Mouse (Mus musculus): Measurements from ENCODE around the gene Bcas2. TPM values are rescaled to one million over a fixed set of nuclear protein-coding genes. Genes with fewer than 3 reads are reported as not detected.
"Not testable (repeated sequence)": the region's sequence is repeated elsewhere in the genome, so short reads cannot be mapped to it uniquely, and the experiment has no call there.

Bcas2 gene
- polyA plus RNA-seq, 1 experiment from 2014 or later: 190 TPM

DNA sequence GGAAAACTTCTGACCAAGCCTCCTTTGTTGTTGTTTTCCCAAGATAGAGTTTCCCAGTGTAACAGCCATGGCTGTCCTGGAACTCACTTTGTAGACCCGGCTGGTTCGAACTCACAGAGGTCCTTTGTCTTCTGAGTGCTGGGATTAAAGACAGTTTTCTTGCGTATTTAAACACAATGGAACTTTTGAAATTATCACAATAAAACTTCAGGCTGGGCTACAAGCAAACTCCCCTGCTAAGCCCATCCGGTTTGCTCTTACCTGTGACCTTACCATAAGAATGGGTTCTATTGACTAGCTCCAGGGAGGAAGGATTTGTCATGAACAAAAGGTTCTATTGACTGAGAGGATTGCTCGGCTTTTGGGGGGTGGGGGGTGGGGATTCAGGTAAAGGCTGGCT, 36.3 kb downstream of the Bcas2 start:
- WGBS: 35% methylated on average over 5 of the region's 5 CpGs
- Histone ChIP-seq H3K27me3 (ENCODE audit: control insufficient read depth, insufficient read depth, low read length) (no peaks in the 10 kb centered on the region), H3K36me3 (replicated peaks; ENCODE audit: control insufficient read depth, insufficient read depth) (no peaks in the 10 kb centered on the region), H3K4me2 (replicated peaks) (no peak overlapping the region), H3K9me3 (ENCODE audit: control insufficient read depth, low read length) (no peaks in the 10 kb centered on the region), H3K4me1 (replicated peaks; ENCODE audit: control insufficient read depth, insufficient read depth, low read length) (no peaks in the 10 kb centered on the region), H3K4me3 (replicated peaks; ENCODE audit: low read length) (no peak overlapping the region), H3K9ac (no peak overlapping the region), H3K27ac (no peak overlapping the region)
- ATAC-seq (ENCODE audit: low FRiP score) (no peak), DNase-seq (ENCODE audit: low spot score) (no peak)

DNA sequence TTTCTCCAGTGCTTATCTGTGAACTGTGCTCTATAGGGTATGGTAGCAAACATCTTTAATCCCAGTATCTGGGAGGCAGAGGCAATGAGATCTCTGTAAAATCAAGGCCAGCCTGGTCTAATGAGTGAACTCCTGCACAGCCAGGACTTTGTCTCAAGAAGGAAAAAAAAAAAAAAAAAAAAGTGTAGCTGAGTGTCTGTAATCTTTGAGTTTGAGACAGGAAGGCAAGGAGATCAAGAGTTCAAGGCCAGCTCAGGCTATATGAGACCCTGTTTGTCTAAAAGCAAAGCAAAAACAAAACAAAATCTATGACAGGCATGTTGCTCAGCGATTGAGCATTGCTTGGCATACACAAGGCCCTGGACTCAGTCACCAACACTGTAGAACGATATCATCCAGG, 36.8 kb downstream of the Bcas2 start:
- no peak overlapping the region for H3K4me3 ChIP-seq (replicated peaks; ENCODE audit: low read length)
- 75% methylated on average over 2 of the region's 2 CpGs for WGBS
- H3K9ac ChIP-seq: no peak overlapping the region
- H3K4me1 ChIP-seq (replicated peaks; ENCODE audit: control insufficient read depth, insufficient read depth, low read length): no peaks in the 10 kb centered on the region
- no peaks in the 10 kb centered on the region for H3K9me3 ChIP-seq (ENCODE audit: control insufficient read depth, low read length)
- DNase-seq (ENCODE audit: low spot score) (no peak), ATAC-seq (ENCODE audit: low FRiP score) (no peak)
- no peaks in the 10 kb centered on the region for H3K27me3 ChIP-seq (ENCODE audit: control insufficient read depth, insufficient read depth, low read length)
- no peak overlapping the region for H3K27ac ChIP-seq
- H3K4me2 ChIP-seq (replicated peaks): no peak overlapping the region
- H3K36me3 ChIP-seq (replicated peaks; ENCODE audit: control insufficient read depth, insufficient read depth): no peaks in the 10 kb centered on the region

DNA sequence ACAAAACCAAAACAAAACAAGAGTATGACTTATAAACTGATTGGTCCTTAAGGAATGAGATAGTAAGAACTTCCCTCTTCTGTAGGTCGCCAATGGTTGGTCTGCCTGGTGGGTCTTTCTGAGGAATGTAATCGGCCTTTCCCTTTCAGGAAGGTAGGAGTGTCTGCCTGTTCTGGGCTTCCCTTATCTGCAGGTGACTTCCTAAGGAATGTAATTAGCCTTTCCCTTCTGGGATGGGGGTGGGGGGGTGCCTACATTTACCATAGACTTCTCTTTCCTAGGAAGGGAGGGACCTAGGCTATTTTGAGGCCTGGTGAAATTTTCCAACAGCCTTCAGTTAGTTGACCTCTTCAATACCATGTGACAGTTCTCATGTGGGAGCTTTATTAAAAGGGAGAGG, 39.6 kb downstream of the Bcas2 start:
- H3K9ac ChIP-seq: no peak overlapping the region
- H3K36me3 ChIP-seq (replicated peaks; ENCODE audit: control insufficient read depth, insufficient read depth): no peaks in the 10 kb centered on the region
- no peak for ATAC-seq (ENCODE audit: low FRiP score)
- no peak overlapping the region for H3K27ac ChIP-seq
- WGBS: 98% methylated on average over 2 of the region's 2 CpGs
- no peaks in the 10 kb centered on the region for H3K9me3 ChIP-seq (ENCODE audit: control insufficient read depth, low read length)
- DNase-seq (ENCODE audit: low spot score): no peak
- no peaks in the 10 kb centered on the region for H3K27me3 ChIP-seq (ENCODE audit: control insufficient read depth, insufficient read depth, low read length)
- H3K4me3 ChIP-seq (replicated peaks; ENCODE audit: low read length): no peak overlapping the region
- H3K4me2 ChIP-seq (replicated peaks): no peak overlapping the region
- H3K4me1 ChIP-seq (replicated peaks; ENCODE audit: control insufficient read depth, insufficient read depth, low read length): no peaks in the 10 kb centered on the region

DNA sequence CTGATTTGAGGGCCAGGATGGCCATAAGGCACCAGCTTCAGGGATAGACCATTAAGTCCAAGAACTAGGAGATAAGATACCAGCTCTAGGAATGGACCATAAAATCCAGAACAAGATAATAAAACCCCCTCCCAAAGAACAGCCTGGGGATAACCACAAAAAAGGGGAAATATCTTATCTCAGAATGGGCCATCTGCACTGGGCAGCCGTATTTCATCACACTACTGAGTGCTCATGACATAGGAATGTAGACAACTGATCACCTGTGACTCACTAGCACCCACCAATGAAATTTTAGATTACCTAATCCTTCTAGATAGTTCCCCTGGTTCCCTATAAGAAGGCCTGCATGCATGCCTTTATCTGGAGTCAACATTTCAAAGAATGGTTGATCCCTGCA, 40.7 kb downstream of the Bcas2 start:
- H3K9ac ChIP-seq: no peak overlapping the region
- H3K27me3 ChIP-seq (ENCODE audit: control insufficient read depth, insufficient read depth, low read length): no peaks in the 10 kb centered on the region
- no peak overlapping the region for H3K27ac ChIP-seq
- ATAC-seq (ENCODE audit: low FRiP score) (no peak), DNase-seq (ENCODE audit: low spot score) (no peak)
- H3K4me3 ChIP-seq (replicated peaks; ENCODE audit: low read length): no peak overlapping the region
- no peak overlapping the region for H3K4me2 ChIP-seq (replicated peaks)
- H3K4me1 ChIP-seq (replicated peaks; ENCODE audit: control insufficient read depth, insufficient read depth, low read length): no peaks in the 10 kb centered on the region
- no peaks in the 10 kb centered on the region for H3K9me3 ChIP-seq (ENCODE audit: control insufficient read depth, low read length)
- no peaks in the 10 kb centered on the region for H3K36me3 ChIP-seq (replicated peaks; ENCODE audit: control insufficient read depth, insufficient read depth)
- WGBS: 100% methylated on average over 1 of the region's 1 CpGs

DNA sequence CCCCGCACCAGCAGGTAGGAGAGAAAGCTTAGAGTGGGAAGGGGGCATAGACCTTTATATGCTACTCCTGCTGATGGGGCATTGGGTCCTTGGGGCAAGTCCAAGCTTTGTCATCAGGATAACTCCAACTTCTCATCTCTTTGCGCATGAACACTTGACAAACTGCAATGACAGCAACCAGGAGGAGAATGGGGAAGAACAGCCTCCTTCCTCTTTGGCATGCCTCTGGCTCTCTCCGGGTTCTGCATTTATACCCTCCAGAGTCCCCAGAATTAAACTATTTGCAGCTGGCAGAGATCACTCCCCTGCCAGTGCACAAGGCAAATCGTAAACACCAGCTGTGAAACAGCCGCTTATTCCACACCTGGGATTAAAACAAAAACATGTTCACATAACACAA, 42.1 kb downstream of the Bcas2 start:
- H3K4me2 ChIP-seq (replicated peaks): no peak overlapping the region
- no peak for ATAC-seq (ENCODE audit: low FRiP score)
- DNase-seq (ENCODE audit: low spot score): no peak
- H3K4me3 ChIP-seq (replicated peaks; ENCODE audit: low read length): no peak overlapping the region
- no peak overlapping the region for H3K9ac ChIP-seq
- no peaks in the 10 kb centered on the region for H3K27me3 ChIP-seq (ENCODE audit: control insufficient read depth, insufficient read depth, low read length)
- no peaks in the 10 kb centered on the region for H3K36me3 ChIP-seq (replicated peaks; ENCODE audit: control insufficient read depth, insufficient read depth)
- 76% methylated on average over 5 of the region's 5 CpGs for WGBS
- H3K27ac ChIP-seq: no peak overlapping the region
- H3K4me1 ChIP-seq (replicated peaks; ENCODE audit: control insufficient read depth, insufficient read depth, low read length): no peaks in the 10 kb centered on the region
- no peaks in the 10 kb centered on the region for H3K9me3 ChIP-seq (ENCODE audit: control insufficient read depth, low read length)

DNA sequence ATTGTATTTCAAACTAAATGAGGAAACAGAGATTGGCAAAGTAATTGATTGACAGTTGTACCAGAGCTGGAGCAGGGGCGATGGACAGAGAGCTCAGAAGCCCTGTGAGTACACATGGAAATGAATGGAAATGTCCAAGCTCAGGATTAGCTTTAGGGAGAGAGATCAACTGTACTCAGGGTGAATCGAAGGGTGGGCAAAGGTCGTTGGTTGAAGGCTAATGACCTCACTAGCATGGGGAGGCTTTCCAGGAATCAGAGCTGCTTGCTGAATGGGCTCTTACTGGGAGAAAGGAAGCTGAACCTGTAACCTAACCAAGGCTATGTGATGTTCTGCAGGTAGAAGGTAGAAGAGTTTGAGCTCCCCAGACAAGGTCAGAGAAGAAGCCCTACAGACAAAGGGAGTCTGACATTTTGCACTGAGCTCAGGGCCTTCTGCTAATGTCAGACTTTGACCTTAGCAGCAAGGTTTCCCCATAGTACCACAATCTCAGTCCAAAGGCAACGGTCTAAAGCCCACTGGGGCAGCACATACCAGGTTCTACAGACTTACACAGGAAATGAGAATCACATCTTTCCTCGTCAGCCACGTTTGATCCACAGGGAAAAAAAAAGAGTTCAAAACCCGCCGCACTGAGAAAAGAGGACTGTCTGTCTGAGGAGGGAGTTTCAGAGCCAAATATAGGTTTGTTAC, 43.3 kb downstream of the Bcas2 start:
- no peaks in the 10 kb centered on the region for H3K4me1 ChIP-seq (replicated peaks; ENCODE audit: control insufficient read depth, insufficient read depth, low read length)
- 84% methylated on average over 8 of the region's 8 CpGs for WGBS
- no peak for DNase-seq (ENCODE audit: low spot score)
- no peaks in the 10 kb centered on the region for H3K9me3 ChIP-seq (ENCODE audit: control insufficient read depth, low read length)
- no peak overlapping the region for H3K9ac ChIP-seq
- H3K27me3 ChIP-seq (ENCODE audit: control insufficient read depth, insufficient read depth, low read length): no peaks in the 10 kb centered on the region
- H3K4me2 ChIP-seq (replicated peaks): no peak overlapping the region
- no peak overlapping the region for H3K4me3 ChIP-seq (replicated peaks; ENCODE audit: low read length)
- ATAC-seq (ENCODE audit: low FRiP score): no peak
- no peaks in the 10 kb centered on the region for H3K36me3 ChIP-seq (replicated peaks; ENCODE audit: control insufficient read depth, insufficient read depth)
- no peak overlapping the region for H3K27ac ChIP-seq

DNA sequence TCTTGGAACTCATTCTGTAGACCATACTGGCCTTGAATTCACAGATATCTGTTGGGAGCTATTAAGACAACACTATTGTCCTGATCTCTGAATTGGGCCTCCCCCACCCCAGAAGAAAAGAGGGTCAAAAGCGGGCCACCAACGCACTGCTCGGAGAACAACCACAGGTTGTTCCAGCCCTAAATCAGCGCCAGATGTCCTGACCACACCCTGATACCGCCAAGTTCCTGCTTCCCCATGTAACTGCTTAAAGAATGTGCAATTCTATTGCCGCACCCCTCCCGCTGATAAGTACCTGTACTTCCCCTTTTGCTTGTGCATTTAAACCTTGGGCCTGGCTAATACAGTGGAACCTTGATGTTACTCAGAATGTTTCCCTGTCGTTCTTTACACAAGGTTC, 43.9 kb downstream of the Bcas2 start:
- not testable (repeated sequence) for H3K4me1 ChIP-seq (replicated peaks; ENCODE audit: control insufficient read depth, insufficient read depth, low read length); H3K4me3 ChIP-seq (replicated peaks; ENCODE audit: low read length); H3K4me2 ChIP-seq (replicated peaks); H3K36me3 ChIP-seq (replicated peaks; ENCODE audit: control insufficient read depth, insufficient read depth); ATAC-seq (ENCODE audit: low FRiP score); H3K27ac ChIP-seq; H3K27me3 ChIP-seq (ENCODE audit: control insufficient read depth, insufficient read depth, low read length); H3K9ac ChIP-seq; H3K9me3 ChIP-seq (ENCODE audit: control insufficient read depth, low read length); DNase-seq (ENCODE audit: low spot score)
- 95% methylated on average over 8 of the region's 8 CpGs for WGBS

DNA sequence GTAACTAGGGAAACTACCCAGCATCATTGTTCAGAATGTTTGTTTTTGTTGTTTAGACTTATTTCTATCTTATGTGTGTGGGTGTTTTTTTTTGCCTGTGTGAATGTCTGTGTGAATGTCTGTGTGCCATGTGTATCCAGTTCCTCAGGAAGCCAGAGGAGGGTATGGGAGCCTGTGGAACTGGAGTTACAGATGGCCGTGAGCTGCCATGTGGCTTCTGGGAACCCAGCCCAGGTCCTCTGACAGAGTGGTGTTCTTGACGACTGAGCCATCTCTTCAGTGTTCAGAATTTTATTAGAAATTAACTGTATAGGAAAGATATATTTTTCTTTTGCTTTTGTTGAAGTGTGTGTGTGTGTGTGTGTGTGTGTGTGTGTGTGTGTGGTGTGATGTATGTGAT, 50.0 kb downstream of the Bcas2 start:
- Histone ChIP-seq H3K27me3 (ENCODE audit: control insufficient read depth, insufficient read depth, low read length) (no peaks in the 10 kb centered on the region), H3K36me3 (replicated peaks; ENCODE audit: control insufficient read depth, insufficient read depth) (no peaks in the 10 kb centered on the region), H3K27ac (no peak overlapping the region), H3K9ac (no peak overlapping the region), H3K4me3 (replicated peaks; ENCODE audit: low read length) (no peak overlapping the region), H3K9me3 (ENCODE audit: control insufficient read depth, low read length) (no peaks in the 10 kb centered on the region), H3K4me1 (replicated peaks; ENCODE audit: control insufficient read depth, insufficient read depth, low read length) (no peaks in the 10 kb centered on the region), H3K4me2 (replicated peaks) (no peak overlapping the region)
- ATAC-seq (ENCODE audit: low FRiP score) (no peak), DNase-seq (ENCODE audit: low spot score) (no peak)
- WGBS: 80% methylated on average over 2 of the region's 2 CpGs

DNA sequence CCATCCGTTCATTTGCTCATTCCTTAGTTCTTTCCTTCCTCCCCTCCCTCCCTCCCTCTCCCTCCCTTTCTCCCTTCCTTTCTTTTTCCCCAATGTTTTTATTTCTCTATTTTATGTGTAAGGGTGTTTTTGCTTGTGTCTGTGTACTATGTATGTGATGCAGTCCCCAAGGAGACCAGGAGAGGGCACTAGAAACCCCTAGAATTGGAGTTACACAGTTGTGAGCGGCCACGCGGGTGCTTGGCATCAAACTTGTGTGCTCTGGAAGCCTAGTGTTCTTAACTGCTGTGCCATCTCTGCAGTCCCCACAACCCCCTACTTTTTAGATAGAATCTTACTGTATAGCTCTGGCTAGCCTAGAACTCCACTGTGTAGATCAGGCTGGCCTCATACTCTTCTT, 52.3 kb downstream of the Bcas2 start:
- Histone ChIP-seq H3K27ac (no peak overlapping the region), H3K4me3 (replicated peaks; ENCODE audit: low read length) (no peak overlapping the region), H3K4me1 (replicated peaks; ENCODE audit: control insufficient read depth, insufficient read depth, low read length) (no peaks in the 10 kb centered on the region), H3K27me3 (ENCODE audit: control insufficient read depth, insufficient read depth, low read length) (no peaks in the 10 kb centered on the region), H3K4me2 (replicated peaks) (no peak overlapping the region), H3K9ac (no peak overlapping the region), H3K36me3 (replicated peaks; ENCODE audit: control insufficient read depth, insufficient read depth) (no peaks in the 10 kb centered on the region), H3K9me3 (ENCODE audit: control insufficient read depth, low read length) (peaks cover 12% of the 10 kb centered on the region)
- no peak for ATAC-seq (ENCODE audit: low FRiP score)
- DNase-seq (ENCODE audit: low spot score): no peak
- whole genome bisulfite sequencing: 66% methylated on average over 4 of the region's 4 CpGs

DNA sequence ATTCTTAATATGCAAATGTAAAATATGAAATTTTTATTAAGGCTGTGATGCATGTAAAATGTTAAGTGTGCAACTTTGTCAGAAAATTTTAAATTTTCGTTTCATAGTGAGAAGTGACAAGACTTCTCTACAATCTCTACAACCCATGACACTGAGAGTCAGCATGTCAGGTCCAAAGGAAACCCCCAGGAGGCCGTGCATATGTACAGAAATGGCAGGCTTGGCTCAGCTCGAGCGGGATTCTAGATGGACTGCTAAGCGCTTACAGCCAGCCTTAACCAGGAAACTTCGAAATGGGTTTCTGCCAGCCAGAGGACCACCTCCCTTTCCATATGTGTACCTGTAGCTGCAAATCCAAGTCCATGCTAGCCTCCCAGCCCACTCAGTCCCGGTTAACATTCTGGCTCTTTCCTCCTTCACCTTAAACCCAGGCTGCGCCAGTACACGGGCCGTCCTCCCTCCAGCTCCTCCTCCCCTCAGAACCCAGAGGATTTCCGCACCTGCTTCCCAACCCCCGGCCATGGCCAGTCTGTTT, 52.8 kb downstream of the Bcas2 start:
- Histone ChIP-seq H3K9ac (no peak overlapping the region), H3K4me2 (replicated peaks) (no peak overlapping the region), H3K36me3 (replicated peaks; ENCODE audit: control insufficient read depth, insufficient read depth) (no peaks in the 10 kb centered on the region), H3K27me3 (ENCODE audit: control insufficient read depth, insufficient read depth, low read length) (no peaks in the 10 kb centered on the region), H3K9me3 (ENCODE audit: control insufficient read depth, low read length) (peaks cover 12% of the 10 kb centered on the region), H3K27ac (no peak overlapping the region), H3K4me1 (replicated peaks; ENCODE audit: control insufficient read depth, insufficient read depth, low read length) (no peaks in the 10 kb centered on the region), H3K4me3 (replicated peaks; ENCODE audit: low read length) (no peak overlapping the region)
- ATAC-seq (ENCODE audit: low FRiP score): no peak
- 83% methylated on average over 12 of the region's 12 CpGs for WGBS
- no peak for DNase-seq (ENCODE audit: low spot score)
